Mouse (Mus musculus): ENCODE data around the gene Olfr1358.

The Olfr1358 gene

DNA sequence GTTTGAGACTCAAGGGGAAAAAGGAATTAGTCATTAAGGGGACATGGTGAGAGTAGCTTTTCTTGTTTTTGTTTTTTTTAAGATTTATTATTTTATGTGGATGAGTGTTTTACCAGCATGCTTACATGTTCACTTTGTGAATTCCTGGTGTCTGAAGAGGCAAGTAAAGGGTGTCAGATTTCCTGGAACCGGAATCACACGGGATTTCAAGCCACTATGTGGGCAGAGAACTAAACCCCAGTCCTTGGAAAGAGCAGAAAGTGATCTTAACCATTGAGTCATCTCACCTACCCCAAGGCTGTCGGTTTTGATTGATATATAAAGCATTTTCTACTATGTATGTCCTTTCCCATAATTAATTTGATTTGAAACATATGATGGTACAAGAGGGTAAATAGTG, 52.5 kb downstream of the Olfr1358 start:
- DNase-seq (ENCODE audit: low read depth, low spot score) = no peak

Data from brain, adult 2 months (tissue).